Mouse (Mus musculus): ENCODE measurements around the gene Opcml. TPM values are rescaled to one million over a fixed set of nuclear protein-coding genes. Genes with fewer than 3 reads are reported as not detected.

Opcml gene
- polyA plus RNA-seq, 1 experiment from 2014 or later: 0.02 TPM

DNA sequence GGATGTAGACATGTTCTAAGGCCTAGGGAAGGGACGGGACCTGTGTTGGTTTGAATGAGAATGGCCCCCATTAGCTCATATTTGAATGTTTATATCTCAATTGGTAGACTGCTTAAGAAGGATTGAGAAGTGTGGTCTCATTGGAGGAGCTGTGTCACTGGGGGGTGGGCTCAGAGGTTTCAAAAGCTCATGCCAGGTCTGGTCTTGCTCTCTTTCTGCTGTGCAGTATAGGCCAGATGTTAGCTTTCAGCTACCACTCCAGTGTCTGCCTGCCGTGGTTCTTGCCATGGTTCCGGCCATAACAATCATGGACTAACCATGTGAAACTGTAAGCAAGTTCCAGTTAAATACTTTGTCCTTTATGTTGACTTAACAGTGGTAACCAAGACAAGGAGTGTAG lies 11.2 kb downstream of the Opcml start:
- ATAC-seq (no peak), DNase-seq (no peak)
- Histone ChIP-seq H3K9ac (replicated peaks) (no peak overlapping the region), H3K4me1 (ENCODE audit: insufficient read depth) (no peaks in the 10 kb centered on the region), H3K36me3 (replicated peaks; ENCODE audit: insufficient read depth, low read length) (no peaks in the 10 kb centered on the region), H3K4me3 (ENCODE audit: low read depth, low read length) (no peak overlapping the region), H3K27me3 (ENCODE audit: insufficient read depth, low read length) (no peaks in the 10 kb centered on the region), H3K27ac (ENCODE audit: low read depth) (no peak overlapping the region), H3K4me2 (ENCODE audit: low read depth, low read length) (no peak overlapping the region), H3K9me3 (ENCODE audit: low read length) (no peaks in the 10 kb centered on the region)
- 73% methylated on average over 3 of the region's 3 CpGs for WGBS (ENCODE audit: insufficient replicate concordance)
- TF ChIP-seq CTCF (IDR thresholded peaks at IDR 0.05; ENCODE audit: low read depth) (no peak), EP300 (IDR thresholded peaks at IDR 0.05; ENCODE audit: low read depth) (no peak)

- no peaks in the 10 kb centered on the region for H3K27me3 ChIP-seq (ENCODE audit: insufficient read depth, low read length)
- TF ChIP-seq CTCF (IDR thresholded peaks at IDR 0.05; ENCODE audit: low read depth) (no peak), EP300 (IDR thresholded peaks at IDR 0.05; ENCODE audit: low read depth) (no peak)
- no peak overlapping the region for H3K27ac ChIP-seq (ENCODE audit: low read depth)
- H3K4me1 ChIP-seq (ENCODE audit: insufficient read depth): no peaks in the 10 kb centered on the region
- no peaks in the 10 kb centered on the region for H3K9me3 ChIP-seq (ENCODE audit: low read length)
- H3K4me2 ChIP-seq (ENCODE audit: low read depth, low read length): no peak overlapping the region
- ATAC-seq: no peak
- peak; percentile 36 for DNase-seq
- no peak overlapping the region for H3K4me3 ChIP-seq (ENCODE audit: low read depth, low read length)
- no peaks in the 10 kb centered on the region for H3K36me3 ChIP-seq (replicated peaks; ENCODE audit: insufficient read depth, low read length)
- H3K9ac ChIP-seq (replicated peaks): no peak overlapping the region
These were observed 11.8 kb downstream of the Opcml start for GRCm38 (mm10) chr9:27802379-27802778.

GRCm38 (mm10) chr9:27804461-27804860 lies 13.9 kb downstream of the Opcml start:
- DNase-seq (no peak), ATAC-seq (no peak)
- WGBS (ENCODE audit: insufficient replicate concordance): 94% methylated on average over 3 of the region's 3 CpGs
- H3K4me2 ChIP-seq (ENCODE audit: low read depth, low read length): no peak overlapping the region
- no peaks in the 10 kb centered on the region for H3K27me3 ChIP-seq (ENCODE audit: insufficient read depth, low read length)
- H3K9me3 ChIP-seq (ENCODE audit: low read length): no peaks in the 10 kb centered on the region
- H3K9ac ChIP-seq (replicated peaks): no peak overlapping the region
- TF ChIP-seq EP300 (IDR thresholded peaks at IDR 0.05; ENCODE audit: low read depth) (no peak), CTCF (IDR thresholded peaks at IDR 0.05; ENCODE audit: low read depth) (no peak)
- no peak overlapping the region for H3K4me3 ChIP-seq (ENCODE audit: low read depth, low read length)
- H3K36me3 ChIP-seq (replicated peaks; ENCODE audit: insufficient read depth, low read length): no peaks in the 10 kb centered on the region
- H3K27ac ChIP-seq (ENCODE audit: low read depth): no peak overlapping the region
- H3K4me1 ChIP-seq (ENCODE audit: insufficient read depth): no peaks in the 10 kb centered on the region

- Histone ChIP-seq H3K9ac (replicated peaks) (no peak overlapping the region), H3K4me2 (ENCODE audit: low read depth, low read length) (no peak overlapping the region), H3K4me3 (ENCODE audit: low read depth, low read length) (no peak overlapping the region), H3K36me3 (replicated peaks; ENCODE audit: insufficient read depth, low read length) (no peaks in the 10 kb centered on the region), H3K9me3 (ENCODE audit: low read length) (no peaks in the 10 kb centered on the region), H3K4me1 (ENCODE audit: insufficient read depth) (no peaks in the 10 kb centered on the region), H3K27ac (ENCODE audit: low read depth) (no peak overlapping the region), H3K27me3 (ENCODE audit: insufficient read depth, low read length) (no peaks in the 10 kb centered on the region)
- no peak for TF ChIP-seq EP300 (IDR thresholded peaks at IDR 0.05; ENCODE audit: low read depth)
- TF ChIP-seq CTCF (IDR thresholded peaks at IDR 0.05; ENCODE audit: low read depth): no peak
- WGBS (ENCODE audit: insufficient replicate concordance): 83% methylated on average over 8 of the region's 8 CpGs
- DNase-seq: no peak
- no peak for ATAC-seq
These were observed 19.2 kb downstream of the Opcml start for GRCm38 (mm10) chr9:27809741-27810140.

DNA sequence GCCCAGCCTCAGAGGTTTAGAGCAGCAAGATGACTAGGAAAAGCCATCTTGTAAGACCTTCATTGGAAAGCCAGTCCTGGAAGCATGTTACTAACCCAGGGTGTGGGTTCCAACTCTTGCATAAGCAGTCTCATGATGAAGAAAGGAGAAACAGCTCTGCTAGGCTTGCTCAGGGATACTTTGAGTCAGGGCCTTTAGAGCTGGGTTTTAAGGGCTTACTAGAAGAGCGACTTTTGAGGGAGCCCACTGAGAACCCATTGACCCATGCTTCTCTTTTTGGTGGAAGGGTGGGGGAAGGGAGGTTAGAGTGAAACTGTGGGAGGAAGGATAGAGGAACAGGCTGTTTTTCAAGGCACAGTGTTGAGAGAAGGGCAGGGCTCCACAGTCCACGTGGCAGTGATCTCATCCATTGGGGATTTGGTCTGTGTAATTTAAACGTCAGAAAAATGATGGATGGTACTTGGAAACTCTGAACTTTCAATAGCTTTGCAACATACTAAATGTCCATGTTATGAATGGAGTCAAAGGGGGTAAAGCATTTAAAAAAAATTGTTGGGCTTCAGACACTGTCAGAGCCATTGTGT lies 22.7 kb downstream of the Opcml start:
- WGBS (ENCODE audit: insufficient replicate concordance): 32% methylated on average over 3 of the region's 3 CpGs
- H3K9ac ChIP-seq (replicated peaks): no peak overlapping the region
- H3K27me3 ChIP-seq (ENCODE audit: insufficient read depth, low read length): no peaks in the 10 kb centered on the region
- no peaks in the 10 kb centered on the region for H3K36me3 ChIP-seq (replicated peaks; ENCODE audit: insufficient read depth, low read length)
- no peak overlapping the region for H3K4me3 ChIP-seq (ENCODE audit: low read depth, low read length)
- H3K4me2 ChIP-seq (ENCODE audit: low read depth, low read length): no peak overlapping the region
- no peaks in the 10 kb centered on the region for H3K4me1 ChIP-seq (ENCODE audit: insufficient read depth)
- H3K27ac ChIP-seq (ENCODE audit: low read depth): no peak overlapping the region
- no peak for ATAC-seq
- DNase-seq: no peak
- no peaks in the 10 kb centered on the region for H3K9me3 ChIP-seq (ENCODE audit: low read length)
- no peak for TF ChIP-seq CTCF (IDR thresholded peaks at IDR 0.05; ENCODE audit: low read depth)
- TF ChIP-seq EP300 (IDR thresholded peaks at IDR 0.05; ENCODE audit: low read depth): no peak

- Histone ChIP-seq H3K9me3 (ENCODE audit: low read length) (no peaks in the 10 kb centered on the region), H3K27ac (ENCODE audit: low read depth) (no peak overlapping the region), H3K4me1 (ENCODE audit: insufficient read depth) (no peaks in the 10 kb centered on the region), H3K27me3 (ENCODE audit: insufficient read depth, low read length) (no peaks in the 10 kb centered on the region), H3K36me3 (replicated peaks; ENCODE audit: insufficient read depth, low read length) (no peaks in the 10 kb centered on the region), H3K4me3 (ENCODE audit: low read depth, low read length) (no peak overlapping the region), H3K9ac (replicated peaks) (no peak overlapping the region), H3K4me2 (ENCODE audit: low read depth, low read length) (no peak overlapping the region)
- 16% methylated on average over 2 of the region's 2 CpGs for WGBS (ENCODE audit: insufficient replicate concordance)
- ATAC-seq (no peak), DNase-seq (no peak)
- TF ChIP-seq EP300 (IDR thresholded peaks at IDR 0.05; ENCODE audit: low read depth) (no peak), CTCF (IDR thresholded peaks at IDR 0.05; ENCODE audit: low read depth) (no peak)
These were observed 23.6 kb downstream of the Opcml start for GRCm38 (mm10) chr9:27814161-27814560.

DNA sequence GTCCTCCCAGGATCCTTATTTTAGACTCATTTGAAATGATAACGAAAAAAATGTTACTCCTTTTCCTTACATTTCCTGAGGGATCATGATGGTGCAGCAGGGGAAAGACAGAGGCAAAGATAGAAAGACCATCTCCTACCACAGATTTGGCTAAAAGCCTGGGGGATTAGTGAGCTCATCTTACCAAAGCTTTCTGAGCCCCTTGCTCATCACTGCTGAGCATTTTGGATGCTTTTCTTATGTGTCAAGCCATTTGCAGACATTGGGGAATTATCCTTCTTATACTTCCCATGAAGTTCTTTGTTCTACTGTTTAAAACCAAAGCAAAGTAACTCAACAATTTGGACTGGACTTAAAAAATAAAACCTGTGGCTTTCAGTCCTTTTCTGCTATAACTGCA lies 30.6 kb downstream of the Opcml start:
- no peak overlapping the region for H3K4me3 ChIP-seq (ENCODE audit: low read depth, low read length)
- no peaks in the 10 kb centered on the region for H3K27me3 ChIP-seq (ENCODE audit: insufficient read depth, low read length)
- 39% methylated on average over 1 of the region's 1 CpGs for WGBS (ENCODE audit: insufficient replicate concordance)
- no peak overlapping the region for H3K9ac ChIP-seq (replicated peaks)
- H3K36me3 ChIP-seq (replicated peaks; ENCODE audit: insufficient read depth, low read length): no peaks in the 10 kb centered on the region
- no peak overlapping the region for H3K4me2 ChIP-seq (ENCODE audit: low read depth, low read length)
- H3K27ac ChIP-seq (ENCODE audit: low read depth): no peak overlapping the region
- DNase-seq (no peak), ATAC-seq (no peak)
- H3K9me3 ChIP-seq (ENCODE audit: low read length): no peaks in the 10 kb centered on the region
- TF ChIP-seq EP300 (IDR thresholded peaks at IDR 0.05; ENCODE audit: low read depth): no peak
- no peak for TF ChIP-seq CTCF (IDR thresholded peaks at IDR 0.05; ENCODE audit: low read depth)
- H3K4me1 ChIP-seq (ENCODE audit: insufficient read depth): no peaks in the 10 kb centered on the region
